Mouse (Mus musculus): ENCODE data around the gene Zfyve28. TPM values are rescaled to one million over a fixed set of nuclear protein-coding genes. Genes with fewer than 3 reads are reported as not detected.

Zfyve28 gene
- total and polyA plus RNA-seq, 2 experiments from 2014 or later, result 0.04 to 0.19 TPM

DNA sequence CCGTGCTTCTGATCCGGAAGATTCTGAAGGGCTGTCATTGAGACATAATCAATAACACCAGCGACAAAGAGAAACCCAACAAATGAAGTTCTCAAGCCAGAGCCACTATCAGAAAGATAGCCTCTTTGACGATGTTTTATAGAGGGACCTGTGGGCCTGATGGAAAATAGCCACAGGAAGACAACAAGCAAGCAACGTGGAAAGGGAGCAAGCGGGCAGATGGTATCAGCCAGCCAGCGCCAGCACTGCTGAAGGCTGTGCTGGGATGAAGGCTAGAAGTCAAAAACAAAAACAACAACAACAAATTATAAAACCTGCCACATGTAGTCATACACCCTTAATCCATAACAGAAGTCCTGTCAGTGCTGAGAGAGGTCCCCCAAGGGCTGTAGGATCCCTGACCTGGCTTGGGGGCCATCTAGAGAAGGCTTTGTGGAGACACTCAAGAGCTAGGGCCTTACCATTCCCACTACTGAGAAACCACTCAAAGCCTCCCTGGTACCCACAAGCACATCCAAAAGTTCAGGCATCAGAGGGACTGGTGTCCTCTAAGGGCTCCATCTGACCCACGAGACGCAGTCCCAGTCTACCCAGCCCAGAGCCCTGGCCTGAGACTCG is 13.5 kb downstream of the Zfyve28 start:
- WGBS, result 79% methylated on average over 10 of the region's 10 CpGs

DNA sequence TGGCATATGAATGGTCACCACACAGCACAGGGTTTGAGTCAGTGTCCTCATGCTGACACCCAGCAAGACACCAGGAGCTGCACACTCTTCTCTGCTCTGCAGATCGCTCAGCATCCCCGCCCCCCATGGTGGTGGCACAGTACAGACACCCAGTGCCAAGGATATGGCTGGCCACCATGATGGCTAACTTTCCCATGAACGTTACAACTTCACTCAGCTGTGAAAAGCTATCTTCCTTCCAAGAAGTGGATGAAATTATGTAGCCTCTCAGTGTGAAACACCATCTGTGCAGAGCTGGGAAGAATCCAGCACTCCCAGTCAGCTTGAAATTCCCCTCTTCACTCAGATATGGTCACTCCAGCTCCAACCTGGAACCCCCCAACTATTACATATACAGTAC is 14.0 kb downstream of the Zfyve28 start:
- WGBS, result 82% methylated on average over 3 of the region's 3 CpGs

More for the DNA sequence above, 13.5 kb downstream of the Zfyve28 start:
- Histone ChIP-seq H3K9me3 (replicated peaks; ENCODE audit: control insufficient read depth, low read length) (no peaks in the 10 kb centered on the region), H3K27me3 (ENCODE audit: control insufficient read depth, insufficient read depth, low read length) (0 out of 2 replicates have a peak, but pooled peaks cover 6% of the 10 kb centered on the region), H3K4me2 (ENCODE audit: low read depth, low read length) (no peak overlapping the region), H3K9ac (replicated peaks; ENCODE audit: low read depth, low read length) (no peak overlapping the region), H3K36me3 (replicated peaks; ENCODE audit: control insufficient read depth, insufficient read depth, low read length) (no peaks in the 10 kb centered on the region), H3K27ac (ENCODE audit: low read depth) (no peak overlapping the region), H3K4me3 (ENCODE audit: low read depth, low read length) (no peak overlapping the region), H3K4me1 (ENCODE audit: control insufficient read depth, insufficient read depth) (no peaks in the 10 kb centered on the region)
- ATAC-seq (ENCODE audit: insufficient read depth, low read depth), result no peak
- TF ChIP-seq EP300 (IDR thresholded peaks at IDR 0.05; ENCODE audit: low read depth) (no peak), CTCF (IDR thresholded peaks at IDR 0.05; ENCODE audit: low read depth) (no peak)
- DNase-seq (ENCODE audit: low spot score), result no peak

DNA sequence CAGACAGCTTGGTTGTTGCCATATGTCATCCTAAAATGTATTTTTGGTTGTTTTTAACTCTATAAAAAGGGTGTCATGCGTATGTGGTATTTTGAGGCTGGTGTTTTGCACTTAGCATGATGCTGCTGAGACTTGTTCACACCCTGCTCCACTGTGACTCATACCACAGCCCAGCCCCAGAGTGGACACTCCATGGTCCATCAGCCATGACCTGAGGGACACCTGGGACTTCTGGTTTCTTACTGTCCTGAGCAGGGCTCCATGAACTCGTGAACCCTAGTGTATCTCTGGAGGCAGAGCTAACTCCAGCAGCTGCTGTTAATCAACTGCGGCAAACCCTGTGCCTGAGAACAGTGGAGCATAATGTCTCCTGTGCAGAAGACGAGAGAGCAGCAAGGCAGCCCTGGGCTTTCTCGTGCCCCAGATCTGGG is 15.0 kb downstream of the Zfyve28 start:
- Histone ChIP-seq H3K4me1 (ENCODE audit: control insufficient read depth, insufficient read depth) (no peaks in the 10 kb centered on the region), H3K4me2 (ENCODE audit: low read depth, low read length) (no peak overlapping the region), H3K9ac (replicated peaks; ENCODE audit: low read depth, low read length) (no peak overlapping the region), H3K36me3 (replicated peaks; ENCODE audit: control insufficient read depth, insufficient read depth, low read length) (no peaks in the 10 kb centered on the region), H3K27me3 (ENCODE audit: control insufficient read depth, insufficient read depth, low read length) (0 out of 2 replicates have a peak, but pooled peaks cover 9% of the 10 kb centered on the region), H3K9me3 (replicated peaks; ENCODE audit: control insufficient read depth, low read length) (no peaks in the 10 kb centered on the region), H3K27ac (ENCODE audit: low read depth) (no peak overlapping the region), H3K4me3 (ENCODE audit: low read depth, low read length) (no peak overlapping the region)
- TF ChIP-seq EP300 (IDR thresholded peaks at IDR 0.05; ENCODE audit: low read depth) (no peak), CTCF (IDR thresholded peaks at IDR 0.05; ENCODE audit: low read depth) (no peak)
- no peak for DNase-seq (ENCODE audit: low spot score)
- 67% methylated on average over 5 of the region's 5 CpGs for WGBS
- no peak for ATAC-seq (ENCODE audit: insufficient read depth, low read depth)

More for the DNA sequence above, 14.0 kb downstream of the Zfyve28 start:
- no peak for DNase-seq (ENCODE audit: low spot score)
- no peaks in the 10 kb centered on the region for H3K36me3 ChIP-seq (replicated peaks; ENCODE audit: control insufficient read depth, insufficient read depth, low read length)
- ATAC-seq (ENCODE audit: insufficient read depth, low read depth), result no peak
- no peak overlapping the region for H3K4me2 ChIP-seq (ENCODE audit: low read depth, low read length)
- H3K9me3 ChIP-seq (replicated peaks; ENCODE audit: control insufficient read depth, low read length), result no peaks in the 10 kb centered on the region
- TF ChIP-seq EP300 (IDR thresholded peaks at IDR 0.05; ENCODE audit: low read depth) (no peak), CTCF (IDR thresholded peaks at IDR 0.05; ENCODE audit: low read depth) (no peak)
- H3K4me3 ChIP-seq (ENCODE audit: low read depth, low read length), result no peak overlapping the region
- H3K27me3 ChIP-seq (ENCODE audit: control insufficient read depth, insufficient read depth, low read length), result 0 out of 2 replicates have a peak, but pooled peaks cover 9% of the 10 kb centered on the region
- H3K9ac ChIP-seq (replicated peaks; ENCODE audit: low read depth, low read length), result no peak overlapping the region
- no peak overlapping the region for H3K27ac ChIP-seq (ENCODE audit: low read depth)
- no peaks in the 10 kb centered on the region for H3K4me1 ChIP-seq (ENCODE audit: control insufficient read depth, insufficient read depth)

DNA sequence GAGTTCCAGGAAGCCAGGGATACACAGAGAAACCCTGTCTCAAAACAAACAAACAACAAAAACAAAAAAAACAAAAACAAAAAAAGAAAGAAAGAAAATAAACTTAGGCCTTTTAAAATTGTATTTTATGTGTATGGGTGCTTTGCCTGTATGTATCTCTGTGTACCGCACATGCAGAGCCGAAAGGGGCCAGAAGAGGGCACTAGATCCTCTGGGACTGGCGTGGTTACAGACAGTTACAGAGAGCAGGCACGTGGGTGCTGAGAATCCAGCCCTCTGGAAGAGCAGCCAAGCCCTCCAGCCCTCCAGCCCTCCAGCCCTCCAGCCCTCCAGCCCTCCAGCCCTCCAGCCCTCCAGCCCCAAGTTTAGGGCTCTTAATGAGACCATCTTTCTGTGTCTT is 16.5 kb downstream of the Zfyve28 start:
- Histone ChIP-seq H3K9me3 (replicated peaks; ENCODE audit: control insufficient read depth, low read length) (no peaks in the 10 kb centered on the region), H3K4me3 (ENCODE audit: low read depth, low read length) (no peak overlapping the region), H3K9ac (replicated peaks; ENCODE audit: low read depth, low read length) (no peak overlapping the region), H3K27me3 (ENCODE audit: control insufficient read depth, insufficient read depth, low read length) (0 out of 2 replicates have a peak, but pooled peaks cover 9% of the 10 kb centered on the region), H3K4me2 (ENCODE audit: low read depth, low read length) (no peak overlapping the region), H3K36me3 (replicated peaks; ENCODE audit: control insufficient read depth, insufficient read depth, low read length) (no peaks in the 10 kb centered on the region), H3K4me1 (ENCODE audit: control insufficient read depth, insufficient read depth) (no peaks in the 10 kb centered on the region), H3K27ac (ENCODE audit: low read depth) (no peak overlapping the region)
- 28% methylated on average over 4 of the region's 4 CpGs for WGBS
- ATAC-seq (ENCODE audit: insufficient read depth, low read depth) (no peak), DNase-seq (ENCODE audit: low spot score) (no peak)
- peak; percentile 44 for TF ChIP-seq CTCF (IDR thresholded peaks at IDR 0.05; ENCODE audit: low read depth)
- no peak for TF ChIP-seq EP300 (IDR thresholded peaks at IDR 0.05; ENCODE audit: low read depth)

DNA sequence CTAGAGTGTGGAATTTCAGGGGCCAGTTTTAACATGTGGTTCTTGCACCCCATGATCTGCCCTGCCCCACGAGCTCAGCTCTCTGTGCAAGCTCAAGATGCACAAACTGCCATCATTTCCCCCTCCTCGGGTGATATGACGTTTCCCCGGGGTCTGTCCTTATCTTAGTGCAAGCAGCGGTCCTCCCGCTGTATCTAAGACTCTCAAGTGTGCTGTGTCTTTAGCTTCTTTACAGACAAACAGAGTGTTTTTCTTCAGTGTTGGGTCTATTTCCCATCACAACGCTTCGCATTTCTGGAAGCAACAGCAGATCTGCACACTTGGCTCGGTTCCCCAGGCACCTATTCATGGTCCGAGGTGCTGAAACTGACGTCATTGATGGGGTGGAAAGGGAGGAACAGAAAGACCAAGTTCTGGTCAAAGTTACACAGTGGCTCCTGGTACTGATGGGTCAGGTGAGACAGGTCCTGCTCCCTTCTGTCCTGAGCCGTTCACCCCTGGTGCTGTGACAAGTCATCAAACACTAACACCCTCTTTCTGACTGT is 18.3 kb downstream of the Zfyve28 start:
- Histone ChIP-seq H3K27ac (ENCODE audit: low read depth) (no peak overlapping the region), H3K27me3 (ENCODE audit: control insufficient read depth, insufficient read depth, low read length) (0 out of 2 replicates have a peak, but pooled peaks cover 9% of the 10 kb centered on the region), H3K9me3 (replicated peaks; ENCODE audit: control insufficient read depth, low read length) (no peaks in the 10 kb centered on the region), H3K4me2 (ENCODE audit: low read depth, low read length) (no peak overlapping the region), H3K36me3 (replicated peaks; ENCODE audit: control insufficient read depth, insufficient read depth, low read length) (no peaks in the 10 kb centered on the region), H3K4me3 (ENCODE audit: low read depth, low read length) (no peak overlapping the region), H3K9ac (replicated peaks; ENCODE audit: low read depth, low read length) (no peak overlapping the region), H3K4me1 (ENCODE audit: control insufficient read depth, insufficient read depth) (no peaks in the 10 kb centered on the region)
- no peak for TF ChIP-seq EP300 (IDR thresholded peaks at IDR 0.05; ENCODE audit: low read depth)
- TF ChIP-seq CTCF (IDR thresholded peaks at IDR 0.05; ENCODE audit: low read depth), result no peak
- ATAC-seq (ENCODE audit: insufficient read depth, low read depth) (no peak), DNase-seq (ENCODE audit: low spot score) (no peak)
- WGBS, result 27% methylated on average over 12 of the region's 12 CpGs

Measured in heart, postnatal 0 days (tissue).